Mouse (Mus musculus): ENCODE results near the gene Slc31a1.

DNA sequence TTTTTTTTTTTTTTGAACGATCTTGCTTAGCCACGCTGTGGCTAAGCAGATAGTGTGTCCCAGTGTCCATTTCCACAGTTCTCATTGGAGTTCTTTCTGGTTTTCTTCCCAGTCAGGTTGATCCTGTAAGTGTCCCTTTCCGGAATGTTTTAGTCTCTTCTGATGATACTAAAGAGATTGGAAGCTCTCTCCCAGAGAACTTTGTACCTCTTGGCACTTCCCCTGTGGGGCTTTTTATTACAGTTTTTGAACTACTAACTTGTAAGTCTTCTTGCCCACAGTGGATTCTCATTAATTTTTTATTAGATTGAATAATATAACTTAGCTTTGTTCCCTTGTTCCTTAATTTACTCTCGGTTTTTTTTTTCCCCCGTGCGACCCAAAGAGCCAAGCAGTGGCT lies 1.0 kb downstream of the Slc31a1 start:
- TF ChIP-seq CTCF (IDR thresholded peaks at IDR 0.05; ENCODE audit: insufficient read depth, low read length) = no peak
- no peak for TF ChIP-seq POLR2A (IDR thresholded peaks at IDR 0.05; ENCODE audit: borderline replicate concordance, extremely low read depth, low read depth, low read length)

Data from lung, adult 2 months (tissue).